Mouse (Mus musculus) liver, embryonic 11.5 days (tissue): ENCODE data around the gene Mael. TPM values are rescaled to one million over a fixed set of nuclear protein-coding genes. Genes with fewer than 3 reads are reported as not detected.

ENCODE experiments used
- ATAC-seq: fragments of 200-750 bp; cut with Nextera tagmentation; replicated peaks from 2 replicates; pipeline ENCODE4 v1.8.0; 2017; ENCODE audit warnings: moderate number of reproducible peaks, mild to moderate bottlenecking, moderate TSS enrichment, moderate library complexity; ENCODE audit not compliant: low FRiP score
- DNase-seq: peaks from one replicate; pipeline ENCODE4 v3.0.0-alpha.2; 2017; ENCODE audit warnings: low spot score
- H3K27ac ChIP-seq: fragments of 300-500 bp; sonication (generic); 2 replicates; pipeline ENCODE4 v1.5.1; 2014; ENCODE audit warnings: mild to moderate bottlenecking, low read depth, low read length, control low read depth
- H3K27me3 ChIP-seq: fragments of 300-500 bp; sonication (generic); replicated peaks from 2 replicates; pipeline ENCODE4 v1.6.1; 2014; ENCODE audit warnings: low read length, mixed read lengths; ENCODE audit not compliant: control insufficient read depth, insufficient read depth
- H3K36me3 ChIP-seq: fragments of 300-500 bp; sonication (generic); 2 replicates; pipeline ENCODE4 v1.6.1; 2014; ENCODE audit warnings: mild to moderate bottlenecking, low read length, moderate library complexity, mixed read lengths; ENCODE audit not compliant: control insufficient read depth, insufficient read depth
- H3K4me1 ChIP-seq: fragments of 300-500 bp; sonication (generic); replicated peaks from 2 replicates; pipeline ENCODE4 v1.6.1; 2014; ENCODE audit warnings: low read length, mixed read lengths; ENCODE audit not compliant: control insufficient read depth, insufficient read depth
- H3K4me2 ChIP-seq: fragments of 300-500 bp; sonication (generic); 2 replicates; pipeline ENCODE4 v1.6.1; 2014; ENCODE audit warnings: mild to moderate bottlenecking, control low read depth, moderate library complexity
- H3K4me3 ChIP-seq: fragments of 300-500 bp; sonication (generic); 2 replicates; pipeline ENCODE4 v1.5.1; 2014; ENCODE audit warnings: low read depth, low read length, control low read depth
- H3K9ac ChIP-seq: fragments of 300-500 bp; sonication (generic); 2 replicates; pipeline ENCODE4 v1.6.1; 2014; ENCODE audit warnings: low read depth, low read length, control low read depth
- H3K9me3 ChIP-seq: fragments of 300-500 bp; sonication (generic); 2 replicates; pipeline ENCODE4 v1.6.1; 2016; ENCODE audit warnings: low read length, inconsistent platforms, mixed read lengths; ENCODE audit not compliant: control insufficient read depth
- WGBS: fragments of 180-500 bp; shearing (Covaris S2); extraction: QIAGEN DNeasy Blood & Tissue Kit; methylation state at CpG from one replicate; pipeline ENCODE4 v1.1.7; 2014; 5-methylcytosine and 5-hydroxymethylcytosine counted together
- polyA plus RNA-seq: library from polyadenylated mRNA; unstranded; fragments of >200 nt; fragmentation: Nextera tagmentation; extraction: Ambion mirVana; gene quantifications from 2 replicates; pipeline ENCODE4 v1.2.1, GENCODE M21; 2014

Mael gene
- polyA plus RNA-seq, 1 experiment from 2014 or later = not detected

- no peaks in the 10 kb centered on the region for H3K36me3 ChIP-seq
- H3K4me3 ChIP-seq = no peak overlapping the region
Measured at GRCm38 (mm10) chr1:166154162-166155112, 84.1 kb downstream of the Mael start.

DNA sequence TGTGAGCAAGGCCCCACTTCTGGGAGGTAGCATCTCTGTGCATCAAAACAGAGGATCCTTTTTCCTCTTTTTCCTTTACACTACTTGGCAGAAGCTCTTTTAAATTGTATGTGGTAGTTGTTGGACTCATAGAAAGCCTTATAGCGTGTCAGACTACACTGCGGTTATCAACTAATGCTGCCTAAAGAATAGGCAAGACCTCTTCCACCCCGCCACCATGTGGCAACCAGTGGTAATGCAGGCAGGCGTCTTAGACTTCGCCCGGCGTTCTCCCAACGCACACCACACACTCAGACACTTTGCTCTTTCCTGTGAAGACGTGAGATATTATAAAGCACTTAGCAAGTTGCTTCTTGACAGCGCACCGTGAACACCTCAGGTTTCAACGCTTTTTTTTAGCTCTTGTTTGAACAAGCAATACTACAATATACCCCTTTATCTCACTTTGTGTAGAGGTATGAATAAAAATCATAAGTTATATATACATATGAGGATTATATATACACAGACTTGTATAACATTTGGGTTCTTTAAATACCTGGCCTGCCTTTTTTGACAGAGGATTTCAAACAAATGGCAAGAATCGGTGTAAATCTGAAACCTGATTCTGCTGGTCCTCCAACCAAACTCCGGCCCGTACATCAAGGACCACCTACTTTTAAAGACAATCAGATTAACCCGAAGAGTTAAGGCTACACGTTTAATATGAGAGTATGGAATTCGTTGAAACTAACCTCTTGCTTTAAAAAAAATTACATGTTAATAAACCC is 85.0 kb downstream of the Mael start:
- Histone ChIP-seq H3K27me3 (peaks cover 19% of the 10 kb centered on the region), H3K4me3 (no peak overlapping the region), H3K36me3 (no peaks in the 10 kb centered on the region), H3K9me3 (no peaks in the 10 kb centered on the region), H3K27ac (no peak overlapping the region), H3K9ac (no peak overlapping the region), H3K4me2 (peak overlapping the region; percentile 7; the same call in 1 of the 2 replicates), H3K4me1 (peaks cover 6% of the 10 kb centered on the region)
- DNase-seq (peak; percentile 71), ATAC-seq (0 out of 2 replicates have a peak, but pooled peaks have one; percentile 15)
- WGBS = 15% methylated on average over 18 of the region's 18 CpGs

More at GRCm38 (mm10) chr1:166154162-166155112, 84.1 kb downstream of the Mael start:
- Histone ChIP-seq H3K9me3 (no peaks in the 10 kb centered on the region), H3K9ac (no peak overlapping the region), H3K4me2 (peak overlapping the region; percentile 57), H3K27me3 (peaks cover 24% of the 10 kb centered on the region), H3K4me1 (0 out of 2 replicates have a peak, but pooled peaks cover 2% of the 10 kb centered on the region), H3K27ac (no peak overlapping the region)
- peak; percentile 74 for DNase-seq
- WGBS = 7% methylated on average over 29 of the region's 29 CpGs
- peak; percentile 46 for ATAC-seq

- peaks cover 19% of the 10 kb centered on the region for H3K27me3 ChIP-seq
- no peak for DNase-seq
- no peaks in the 10 kb centered on the region for H3K9me3 ChIP-seq
- H3K4me3 ChIP-seq = no peak overlapping the region
- H3K9ac ChIP-seq = no peak overlapping the region
- peaks cover 9% of the 10 kb centered on the region for H3K4me1 ChIP-seq
- no peak overlapping the region for H3K27ac ChIP-seq
- 88% methylated on average over 10 of the region's 10 CpGs for WGBS
- no peak for ATAC-seq
- H3K36me3 ChIP-seq = no peaks in the 10 kb centered on the region
- H3K4me2 ChIP-seq = no peak overlapping the region
Measured at GRCm38 (mm10) chr1:166152034-166152433, 86.5 kb downstream of the Mael start.

- Histone ChIP-seq H3K9ac (no peak overlapping the region), H3K4me3 (no peak overlapping the region), H3K27ac (no peak overlapping the region), H3K9me3 (no peaks in the 10 kb centered on the region), H3K36me3 (no peaks in the 10 kb centered on the region), H3K4me2 (no peak overlapping the region), H3K27me3 (peaks cover 19% of the 10 kb centered on the region), H3K4me1 (peaks cover 9% of the 10 kb centered on the region)
- 71% methylated on average over 11 of the region's 11 CpGs for WGBS
- DNase-seq (no peak), ATAC-seq (no peak)
Measured at GRCm38 (mm10) chr1:166151341-166151740, 87.2 kb downstream of the Mael start.

Other genes starting within 250 kb of the Mael start
- 15.5 and 16.5 TPM in 2 replicates for gene Pou2f1, start 236.1 kb downstream of the Mael start, polyA plus RNA-seq
- gene Dusp27, start 110.8 kb downstream of the Mael start, polyA plus RNA-seq = 0.84 and 1.0 TPM in 2 replicates
- not detected in 2 replicates for gene Gpa33, start 108.5 kb downstream of the Mael start, polyA plus RNA-seq
- 0.43 and 0.53 TPM in 2 replicates for gene Ildr2, start 15.4 kb upstream of the Mael start, polyA plus RNA-seq
- 42.9 and 48.1 TPM in 2 replicates for gene Tada1, start 140.3 kb upstream of the Mael start, polyA plus RNA-seq
- gene Pogk, start 171.1 kb upstream of the Mael start, polyA plus RNA-seq = 8.0 and 8.8 TPM in 2 replicates